Mouse (Mus musculus) testis, postnatal 14 days (tissue): ENCODE measurements around the gene Hsp90ab1.
A peak's percentile ranks its signal among the peaks of the same experiment; 100 is the strongest.

Experiments
- DNase-seq: peaks from one replicate; pipeline ENCODE4 v3.0.0; 2021; ENCODE audit warnings: low spot score

The Hsp90ab1 gene

DNA sequence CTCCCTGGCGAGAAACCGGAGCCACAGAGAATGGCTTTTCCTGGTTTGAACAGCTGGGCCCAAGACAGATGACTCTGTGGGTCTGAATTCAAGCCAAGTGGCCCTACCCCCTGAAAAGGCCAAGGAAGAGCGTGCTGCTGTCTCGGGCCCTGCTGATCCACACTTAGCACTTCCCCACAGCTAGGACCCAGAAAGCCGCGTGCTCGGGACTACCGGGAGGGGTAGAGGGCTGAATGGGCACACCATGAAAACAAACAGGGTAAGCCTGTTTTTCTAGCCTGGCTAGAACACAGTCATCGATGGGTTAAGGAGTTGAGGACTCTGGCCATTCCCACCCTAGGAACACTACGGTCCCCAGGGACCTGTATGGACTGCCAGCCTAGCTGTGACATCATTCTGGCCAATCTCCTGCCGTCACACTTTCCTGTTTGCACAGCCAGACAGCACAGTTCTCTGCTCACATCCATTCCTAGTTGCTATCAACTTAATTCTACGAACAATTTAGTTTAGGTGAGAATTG lies 7.9 kb upstream of the Hsp90ab1 start:
- DNase-seq, result no peak

DNA sequence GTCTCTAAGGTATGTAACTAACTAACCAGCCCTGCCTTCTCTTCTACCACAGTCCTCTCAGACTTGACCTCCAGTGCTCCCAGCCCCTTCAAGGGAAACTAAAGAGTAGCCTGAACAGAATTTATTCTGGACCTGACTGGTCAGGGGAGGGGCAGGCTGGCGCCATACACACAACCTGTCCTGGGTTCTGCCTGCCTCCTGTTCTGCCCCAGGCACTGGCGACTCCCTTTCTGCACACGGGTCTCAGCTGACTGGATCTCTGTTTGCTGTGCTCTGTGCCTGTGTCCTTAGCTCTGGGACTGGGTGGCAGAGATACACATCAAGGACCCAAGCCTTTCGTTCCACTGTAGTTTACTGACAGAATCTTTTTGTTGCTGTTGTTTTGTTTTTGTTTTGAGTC lies 6.5 kb upstream of the Hsp90ab1 start:
- DNase-seq, result no peak

DNA sequence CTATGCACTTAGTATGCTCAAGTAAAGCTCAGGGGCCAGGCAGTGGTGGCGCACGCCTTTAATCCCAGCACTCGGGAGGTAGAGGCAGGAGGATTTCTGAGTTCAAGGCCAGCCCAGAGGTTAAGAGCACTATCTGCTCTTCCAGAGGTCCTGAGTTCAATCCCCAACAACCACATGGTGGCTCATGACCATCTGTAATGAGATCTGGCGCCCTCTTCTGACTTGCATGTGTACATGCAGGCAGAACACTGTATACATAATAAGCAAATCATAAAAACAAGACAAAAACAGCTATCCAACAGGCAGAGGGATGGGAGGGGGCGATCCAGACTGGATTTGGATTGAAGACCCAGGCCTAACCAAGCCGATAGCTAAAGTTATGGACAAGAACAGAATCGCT lies 5.8 kb upstream of the Hsp90ab1 start:
- DNase-seq, result no peak

DNA sequence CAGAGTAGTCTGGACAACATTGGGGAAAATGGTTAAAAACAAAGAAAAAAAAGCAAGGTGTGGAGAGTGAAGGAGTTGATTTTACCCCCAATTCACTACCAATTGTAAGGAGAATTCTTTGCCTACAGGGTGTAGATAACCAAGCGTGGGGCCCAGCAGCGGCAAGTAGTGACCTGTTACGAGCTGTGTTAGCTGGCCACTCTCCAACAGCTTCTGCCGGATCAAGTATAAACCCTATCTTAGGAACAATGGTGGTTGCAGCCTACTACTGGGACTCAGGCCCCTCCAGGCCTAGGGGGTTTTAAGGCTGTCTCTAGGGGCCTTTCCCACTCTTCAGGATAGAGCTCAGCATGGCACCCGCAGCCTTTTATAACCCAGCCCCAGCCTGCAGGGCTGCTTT lies 5.2 kb upstream of the Hsp90ab1 start:
- DNase-seq, result no peak

DNA sequence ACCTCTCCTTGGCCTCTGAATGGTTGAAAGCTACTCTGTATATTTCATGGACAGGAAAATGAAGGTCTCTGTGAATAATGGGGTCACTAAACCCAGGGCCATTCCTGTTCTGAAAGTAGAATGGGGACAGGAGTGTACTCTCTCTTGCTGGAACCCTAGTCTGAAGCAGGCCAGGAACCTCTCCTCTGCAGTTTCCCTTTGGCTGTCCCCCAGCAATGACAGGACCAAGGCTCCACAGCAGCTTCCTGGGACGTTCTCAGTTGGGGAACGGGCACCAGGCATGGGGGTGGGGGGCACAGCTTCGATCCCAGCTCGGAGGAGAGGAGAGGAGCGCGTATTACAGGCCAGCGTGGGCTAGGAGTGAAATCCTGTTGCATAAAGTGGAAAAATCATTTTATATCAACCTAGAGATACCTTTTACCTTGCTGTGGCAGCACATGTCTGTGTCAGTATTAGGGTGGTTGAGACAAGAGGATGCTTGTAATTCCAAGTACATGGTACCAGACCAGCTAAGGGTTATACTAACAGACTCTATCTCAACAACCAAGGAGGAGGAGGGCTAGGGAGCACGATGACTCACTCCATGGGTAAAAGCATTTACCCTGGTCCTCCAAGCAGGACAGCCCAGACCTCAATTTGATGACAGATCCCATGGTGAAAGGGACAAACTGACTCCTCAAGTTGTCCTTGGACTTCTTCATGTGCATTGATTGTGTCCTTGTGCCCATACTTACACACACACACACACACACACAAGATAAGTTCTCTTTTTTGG lies 2.2 kb upstream of the Hsp90ab1 start:
- DNase-seq, result no peak

DNA sequence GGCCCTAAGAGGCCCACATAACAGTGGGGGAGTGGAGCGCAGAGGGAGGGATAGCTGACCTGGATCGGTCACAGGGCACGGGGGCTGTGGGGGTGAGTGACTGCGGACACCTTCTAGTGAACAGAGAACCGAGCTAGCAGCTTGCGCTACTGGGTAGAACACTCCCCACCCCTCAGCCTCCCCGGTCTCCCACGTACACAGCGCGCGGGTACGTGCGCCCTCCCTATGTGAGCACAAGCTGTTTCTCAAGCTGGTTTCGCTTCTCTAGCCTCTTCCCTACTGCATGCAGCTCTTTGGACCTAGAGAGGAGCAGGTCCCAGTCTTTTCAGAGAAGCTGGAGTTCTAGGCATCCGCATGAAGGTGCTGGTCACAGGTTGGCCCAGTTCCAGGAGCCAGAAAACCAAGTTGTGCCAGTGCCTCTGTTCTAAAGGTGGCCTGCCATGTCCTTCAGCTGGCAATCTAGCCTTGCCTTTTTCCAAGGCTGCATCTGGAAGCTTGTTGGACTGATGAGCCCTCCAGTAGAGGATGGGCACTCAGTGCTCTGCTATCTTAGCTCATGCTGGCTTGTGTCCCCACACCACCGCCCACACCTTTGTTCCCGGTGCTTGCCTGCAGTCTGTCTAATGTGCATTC lies 1.2 kb upstream of the Hsp90ab1 start:
- peak; percentile 80 for DNase-seq

DNA sequence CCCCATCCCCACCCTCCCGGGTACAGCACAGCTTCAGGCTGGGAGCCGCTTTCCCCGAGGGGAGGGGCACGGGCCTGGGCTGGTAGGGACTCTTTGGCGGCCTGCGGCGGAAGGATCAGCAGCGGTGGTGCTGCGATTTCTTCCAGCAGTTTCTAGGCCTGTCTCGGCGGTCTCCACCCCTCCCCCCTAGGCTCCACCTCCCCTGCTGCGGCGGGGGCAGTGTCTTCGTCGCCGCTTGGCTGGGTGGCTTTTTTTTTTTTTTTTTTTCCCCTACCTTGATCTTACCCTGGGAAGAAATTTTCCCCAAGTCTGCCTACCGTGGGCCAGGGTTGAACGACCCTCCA lies 681 bp upstream of the Hsp90ab1 start:
- DNase-seq, result peak; percentile 94

DNA sequence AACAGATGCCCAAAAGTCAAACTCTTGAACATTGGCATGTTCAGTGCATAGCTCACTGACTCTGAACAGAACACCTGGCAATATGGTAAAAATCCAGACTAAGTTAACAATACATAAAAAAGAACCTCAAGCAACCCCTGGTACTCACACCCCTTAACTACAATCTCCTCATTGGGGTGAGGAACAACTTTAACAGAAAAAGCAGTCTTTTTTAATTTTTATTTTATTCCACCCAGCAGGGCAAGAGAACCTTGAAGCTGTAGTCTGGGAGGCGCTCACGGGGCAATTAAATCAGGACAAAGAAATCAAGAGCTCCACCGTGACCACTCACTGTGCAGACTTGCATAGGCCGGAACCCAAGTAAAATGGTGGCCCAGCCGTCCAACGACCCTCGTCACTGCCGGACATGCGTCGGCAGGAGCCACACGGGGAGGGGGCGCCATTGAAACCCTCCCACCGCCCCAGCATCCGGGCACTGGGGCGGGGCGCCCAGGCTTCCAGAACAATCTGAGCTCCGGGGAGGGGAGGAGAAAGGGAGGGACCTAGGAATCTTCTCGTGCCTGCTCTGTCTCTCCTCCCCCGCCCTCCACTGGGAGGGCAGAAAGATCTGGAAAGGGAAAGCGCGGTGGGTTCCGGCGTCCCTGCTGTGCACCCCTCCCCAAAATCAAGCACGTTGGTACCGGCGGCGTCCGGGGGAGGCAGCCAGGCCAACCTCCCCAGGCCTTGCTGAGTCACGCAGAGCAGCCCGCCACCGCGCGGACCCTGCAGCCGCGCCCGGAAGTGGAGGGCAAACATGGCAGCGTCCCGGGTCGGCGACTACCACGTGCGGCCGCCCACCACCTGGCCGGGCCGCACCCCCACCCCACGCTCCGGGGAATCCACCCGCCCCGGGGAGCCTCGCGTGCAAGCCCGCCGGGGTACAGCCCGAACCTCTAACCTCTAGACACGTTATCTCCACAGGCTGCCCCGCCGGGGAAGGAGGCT lies 676 bp downstream of the Hsp90ab1 start:
- peak; percentile 82 for DNase-seq

DNA sequence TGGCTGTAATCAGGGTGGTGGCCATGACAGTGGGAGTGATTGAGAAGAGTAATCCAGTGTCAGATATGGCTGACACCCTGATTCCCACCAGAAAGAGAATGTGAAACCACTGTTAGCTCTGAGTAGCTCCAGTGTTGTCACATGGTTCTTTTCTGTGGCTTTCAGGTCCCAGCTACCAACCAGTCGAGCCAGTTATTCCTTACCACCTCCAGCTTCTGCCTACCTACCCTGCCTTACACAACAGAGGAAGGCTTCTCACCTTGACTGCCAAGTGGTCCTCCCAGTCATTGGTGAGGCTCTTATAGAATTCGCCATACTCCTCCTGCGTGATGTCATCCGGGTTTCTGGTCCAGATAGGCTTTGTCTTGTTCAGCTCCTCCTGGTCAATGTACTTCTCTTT lies 3.1 kb downstream of the Hsp90ab1 start:
- DNase-seq, result no peak

DNA sequence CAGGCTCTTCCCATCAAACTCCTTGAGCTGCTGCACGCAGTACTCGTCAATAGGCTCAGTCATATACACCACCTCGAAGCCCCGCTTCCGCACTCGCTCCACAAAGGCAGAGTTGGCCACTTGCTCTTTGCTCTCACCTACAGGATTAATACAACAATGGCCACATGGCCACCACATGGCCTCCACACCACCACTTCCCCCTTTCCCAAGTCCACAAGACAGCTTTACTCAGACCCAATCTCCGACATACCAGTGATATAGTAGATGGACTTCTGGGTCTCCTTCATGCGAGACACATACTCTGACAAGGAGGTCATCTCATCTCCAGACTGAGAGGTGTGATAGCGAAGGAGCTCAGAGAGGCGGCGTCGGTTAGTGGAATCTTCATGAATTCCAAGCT lies 4.1 kb downstream of the Hsp90ab1 start:
- DNase-seq, result no peak

DNA sequence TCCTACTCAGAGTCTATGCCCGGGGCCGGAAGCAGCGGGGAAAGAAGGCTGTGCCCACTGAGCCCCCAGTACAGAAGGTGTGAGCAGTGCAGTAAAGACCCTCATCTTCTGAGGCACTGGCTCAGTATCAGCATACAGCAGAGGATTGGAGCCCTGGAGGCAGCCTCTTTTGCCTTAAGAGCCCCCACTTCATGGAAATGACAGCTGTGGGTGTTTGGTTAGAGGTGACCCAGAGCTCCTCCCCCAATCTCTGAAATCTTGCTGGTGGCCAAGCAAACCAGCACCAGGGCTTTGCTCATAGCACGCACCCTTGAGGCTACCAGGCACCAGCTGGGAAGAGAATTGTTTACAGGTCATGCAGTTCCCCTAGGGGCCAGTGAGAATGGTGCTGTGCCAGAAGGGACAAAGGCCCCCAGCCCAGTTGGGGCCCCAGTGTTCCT lies 5.9 kb downstream of the Hsp90ab1 start:
- DNase-seq, result no peak

DNA sequence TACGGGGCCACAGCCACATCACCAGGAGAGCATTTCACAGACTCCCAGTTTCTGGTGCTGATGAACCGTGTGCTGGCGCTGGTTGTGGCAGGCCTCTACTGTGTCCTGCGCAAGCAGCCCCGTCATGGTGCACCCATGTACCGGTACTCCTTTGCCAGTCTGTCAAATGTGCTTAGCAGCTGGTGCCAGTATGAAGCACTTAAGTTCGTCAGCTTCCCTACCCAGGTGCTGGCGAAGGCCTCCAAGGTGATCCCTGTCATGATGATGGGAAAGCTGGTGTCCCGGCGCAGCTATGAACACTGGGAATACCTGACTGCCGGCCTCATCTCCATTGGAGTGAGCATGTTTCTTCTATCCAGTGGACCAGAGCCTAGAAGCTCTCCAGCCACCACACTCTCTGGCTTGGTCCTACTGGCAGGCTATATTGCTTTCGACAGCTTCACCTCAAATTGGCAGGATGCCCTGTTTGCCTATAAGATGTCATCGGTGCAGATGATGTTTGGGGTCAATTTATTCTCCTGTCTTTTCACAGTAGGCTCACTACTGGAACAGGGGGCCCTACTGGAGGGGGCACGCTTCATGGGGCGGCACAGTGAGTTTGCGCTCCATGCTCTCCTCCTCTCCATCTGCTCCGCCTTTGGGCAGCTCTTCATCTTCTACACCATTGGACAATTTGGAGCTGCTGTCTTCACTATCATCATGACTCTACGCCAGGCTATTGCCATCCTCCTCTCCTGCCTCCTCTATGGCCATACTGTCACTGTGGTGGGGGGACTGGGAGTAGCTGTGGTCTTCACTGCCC lies 6.5 kb downstream of the Hsp90ab1 start:
- no peak for DNase-seq

DNA sequence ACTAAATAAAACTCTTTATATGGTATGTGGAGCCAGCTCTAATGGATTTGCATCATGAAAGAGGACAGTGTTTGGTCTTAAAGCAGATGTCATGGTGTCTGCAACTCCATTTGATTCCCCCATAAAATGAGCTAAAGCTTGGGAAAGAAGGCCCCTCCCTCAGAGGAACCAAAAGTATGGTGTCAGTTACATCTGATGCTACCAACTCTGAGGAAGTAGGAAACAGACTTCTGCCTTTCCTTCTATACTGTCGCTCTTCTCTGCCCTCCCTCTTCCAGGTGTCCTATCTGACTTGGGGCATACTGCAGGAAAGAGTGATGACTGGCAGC lies 7.1 kb downstream of the Hsp90ab1 start:
- DNase-seq, result no peak

DNA sequence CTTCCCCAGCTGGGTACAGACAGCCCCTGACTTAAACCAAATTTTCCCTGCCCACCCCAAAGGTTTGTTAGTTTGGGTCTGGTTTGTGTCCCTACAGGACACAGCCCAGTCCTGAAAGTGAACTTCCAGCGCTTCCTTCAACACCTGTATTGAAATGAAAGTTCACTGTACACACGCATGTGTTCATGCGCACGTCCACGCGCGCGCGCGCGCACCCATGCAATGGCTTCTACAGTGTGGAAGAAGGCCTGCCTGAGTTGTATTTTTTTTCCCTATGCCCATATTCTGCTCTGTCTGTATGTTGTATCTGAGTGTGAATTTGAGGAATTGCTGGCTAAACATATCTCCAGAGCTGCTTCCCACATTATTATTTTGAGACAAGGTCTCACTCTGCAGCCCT lies 8.0 kb downstream of the Hsp90ab1 start:
- no peak for DNase-seq

DNA sequence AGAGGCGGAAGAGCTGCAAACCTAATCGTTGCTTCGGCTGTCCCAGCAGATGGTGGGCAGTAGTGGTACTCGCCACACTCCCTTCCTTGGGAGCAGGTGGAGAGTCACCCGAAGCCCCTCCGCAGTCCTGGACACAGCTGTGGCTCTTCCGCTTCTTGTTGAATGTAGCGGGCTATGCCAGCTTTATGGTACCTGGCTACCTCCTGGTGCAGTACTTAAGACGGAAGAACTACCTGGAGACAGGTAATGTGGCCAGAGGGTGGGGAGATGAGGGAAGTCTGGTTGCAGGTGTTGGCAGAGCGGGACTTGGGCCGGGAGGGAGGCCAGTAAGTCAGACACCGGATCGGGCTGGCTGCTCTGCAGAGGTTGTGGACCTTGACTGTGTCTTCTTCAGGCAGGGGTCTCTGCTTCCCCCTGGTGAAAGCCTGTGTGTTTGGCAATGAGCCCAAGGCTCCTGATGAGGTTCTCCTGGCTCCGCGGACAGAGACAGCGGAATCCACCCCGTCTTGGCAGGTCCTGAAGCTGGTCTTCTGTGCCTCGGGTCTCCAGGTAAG lies 8.5 kb downstream of the Hsp90ab1 start:
- no peak for DNase-seq

DNA sequence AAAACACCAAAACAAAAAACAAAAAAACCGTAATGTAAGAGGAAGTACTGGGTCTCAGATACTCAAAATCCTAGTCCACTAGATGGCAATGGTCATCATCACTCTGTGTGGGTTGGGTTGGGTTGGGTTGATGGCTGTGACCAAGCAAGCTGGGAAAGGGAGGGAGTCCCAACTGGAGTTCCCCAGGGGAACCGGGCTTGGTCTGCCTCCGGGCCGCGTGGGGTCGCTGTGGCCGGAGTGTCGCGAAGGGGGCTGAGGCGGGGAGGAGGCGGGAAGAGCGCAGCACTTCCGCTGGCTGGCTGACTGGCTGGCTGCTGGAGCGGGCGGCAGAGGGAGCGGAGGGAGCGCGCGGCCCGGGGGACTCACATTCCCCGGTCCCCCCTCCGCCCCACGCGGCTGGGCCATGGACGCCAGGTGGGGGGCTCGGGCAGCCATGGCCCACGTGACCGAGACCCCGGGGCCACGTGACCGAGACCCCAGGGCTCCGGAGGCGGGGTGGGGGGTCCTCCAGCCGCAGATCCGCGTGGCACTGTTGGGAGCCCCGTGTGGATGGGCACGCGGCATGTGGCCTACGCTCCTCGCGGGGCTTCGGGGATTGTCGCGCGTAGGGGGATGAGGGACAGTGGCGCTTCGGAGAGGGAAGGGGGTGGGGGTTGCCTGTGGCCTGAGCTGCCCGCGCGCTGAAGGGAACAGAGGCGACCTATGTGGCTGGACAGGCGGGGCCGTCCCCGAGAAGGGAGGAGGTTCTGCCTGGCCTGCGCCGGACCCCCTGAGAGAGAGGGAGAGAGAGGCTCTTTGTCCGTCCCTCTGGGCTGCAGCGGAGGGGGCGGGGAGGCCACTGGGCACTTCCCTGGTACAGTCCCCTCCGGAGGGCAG lies 9.2 kb downstream of the Hsp90ab1 start, which contains the start of gene Slc35b2:
Gene Slc35b2, plus strand, starts transcription at position 220 of the 876 bp plus-strand sequence.
- DNase-seq, result peak; percentile 91

DNA sequence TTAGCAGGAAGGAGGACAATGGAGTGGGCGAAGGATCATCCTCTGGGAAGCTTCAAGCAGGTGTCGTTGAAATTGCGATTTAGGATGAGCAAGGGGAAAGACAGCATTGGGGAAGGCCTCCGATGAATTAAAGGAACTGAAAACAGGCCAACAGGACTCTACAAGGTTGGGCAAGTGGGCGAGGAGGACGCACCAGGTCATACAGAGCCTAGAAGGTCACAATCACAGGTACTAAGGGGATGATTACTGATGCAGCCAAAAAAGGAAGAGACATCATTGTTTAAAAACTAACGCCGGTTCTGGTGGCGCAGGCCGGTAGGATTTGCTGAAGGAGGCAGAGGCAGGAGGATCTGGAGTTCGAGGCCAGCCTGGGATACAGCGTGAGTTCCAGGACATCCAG lies 9.9 kb downstream of the Hsp90ab1 start:
- DNase-seq, result no peak

DNA sequence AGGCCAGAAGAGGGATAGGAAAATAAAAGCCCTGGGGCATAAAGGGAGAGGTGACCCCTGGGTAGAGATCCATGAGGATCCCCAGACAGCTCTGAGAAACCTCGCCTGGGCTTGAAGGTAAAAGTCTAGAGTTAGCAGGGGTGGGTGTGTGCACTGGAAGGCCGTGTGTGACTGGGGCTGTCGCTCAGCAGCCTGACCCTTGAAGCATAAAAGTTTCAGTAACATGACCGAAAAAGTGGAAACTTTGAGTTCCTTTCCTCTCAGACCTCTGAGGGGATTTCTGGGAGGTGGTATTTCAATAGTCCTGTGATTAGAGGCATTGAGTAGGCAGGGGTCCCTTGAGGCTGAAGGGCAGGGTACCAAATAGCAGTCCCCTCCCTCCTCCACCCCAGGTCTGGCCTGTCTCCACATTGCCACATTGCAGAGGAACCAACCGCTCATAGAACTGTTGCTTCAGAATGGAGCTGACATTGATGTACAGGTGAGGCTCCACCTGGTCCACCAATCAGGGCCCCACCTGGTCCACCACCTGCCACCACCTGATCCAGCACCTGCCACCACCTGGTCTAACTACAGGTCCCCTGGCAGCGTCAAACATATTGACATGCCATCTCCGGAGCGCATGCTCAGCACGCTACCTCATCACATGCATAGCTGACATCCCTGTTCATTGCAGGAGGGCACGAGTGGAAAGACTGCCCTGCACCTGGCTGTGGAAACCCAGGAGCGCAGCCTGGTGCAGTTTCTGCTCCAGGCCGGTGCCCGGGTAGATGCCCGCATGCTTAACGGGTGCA lies 13.1 kb downstream of the Hsp90ab1 start:
- no peak for DNase-seq
